Mouse (Mus musculus) brain, embryonic 14.5 days (tissue): ENCODE measurements at regions not wholly inside any gene's neighbourhood (a gene's known extent, or its start where the extent isn't known, plus 50 kb on each side); places are given as distances from the start of the nearest gene placed in this dataset.

Experiments
- CTCF ChIP-seq: fragments of 200-500 bp; IDR thresholded peaks from 2 replicates; pipeline ENCODE4 v1.5.1; 2012; ENCODE audit warnings: inconsistent platforms, mild to moderate bottlenecking, moderate library complexity, borderline replicate concordance; ENCODE audit not compliant: insufficient read depth, insufficient read length; ENCODE audit errors: extremely low read depth
- POLR2A ChIP-seq: fragments of 200-500 bp; IDR thresholded peaks from 2 replicates; pipeline ENCODE4 v1.6.1; 2012; ENCODE audit warnings: mild to moderate bottlenecking, inconsistent platforms, borderline replicate concordance; ENCODE audit not compliant: poor library complexity, insufficient read depth, insufficient read length, severe bottlenecking; ENCODE audit errors: extremely low read depth

GRCm38 (mm10) chr2:138074020-138074613 lies 182.2 kb upstream of the Btbd3 start:
- TF ChIP-seq CTCF (no peak), POLR2A (no peak)
